Mouse (Mus musculus) adrenal gland, postnatal 36 days (tissue): ENCODE measurements at regions not wholly inside any gene's neighbourhood (a gene's known extent, or its start where the extent isn't known, plus 50 kb on each side); places are given as distances from the start of the nearest gene placed in this dataset.

Experiments used
- DNase-seq, 2 experiments: peaks; one replicate each; pipeline ENCODE4 v3.0.0; 2021; ENCODE audit warnings: mixed read lengths in 1 of 2

- DNase-seq = no peak
These were observed 125.0 kb upstream of the Pkdcc start for GRCm38 (mm10) chr17:83089856-83090692.

GRCm38 (mm10) chr17:83093862-83094261 lies 121.2 kb upstream of the Pkdcc start:
- no peak for DNase-seq

- peak; percentile 32 to 42 for DNase-seq
These were observed 118.6 kb upstream of the Pkdcc start for GRCm38 (mm10) chr17:83096451-83096850.

GRCm38 (mm10) chr17:83097998-83098397 lies 117.1 kb upstream of the Pkdcc start:
- no peak for DNase-seq

- DNase-seq = no peak
These were observed 116.2 kb upstream of the Pkdcc start for GRCm38 (mm10) chr17:83098679-83099413.

GRCm38 (mm10) chr17:83101035-83101434 lies 114.1 kb upstream of the Pkdcc start:
- DNase-seq = no peak

- no peak for DNase-seq
These were observed 113.3 kb upstream of the Pkdcc start for GRCm38 (mm10) chr17:83101756-83102155.

- DNase-seq = no peak
These were observed 112.2 kb upstream of the Pkdcc start for GRCm38 (mm10) chr17:83102675-83103412.

GRCm38 (mm10) chr17:83108151-83108550 lies 106.9 kb upstream of the Pkdcc start:
- DNase-seq = no peak

- DNase-seq = peak; percentile 15 to 24
These were observed 105.2 kb upstream of the Pkdcc start for GRCm38 (mm10) chr17:83109792-83110440.

- no peak for DNase-seq
These were observed 104.5 kb upstream of the Pkdcc start for GRCm38 (mm10) chr17:83110556-83110955.

GRCm38 (mm10) chr17:83115146-83115545 lies 99.9 kb upstream of the Pkdcc start:
- no peak for DNase-seq

- no peak for DNase-seq
These were observed 99.1 kb upstream of the Pkdcc start for GRCm38 (mm10) chr17:83115832-83116480.

- DNase-seq = peak in 1 of 2 experiments; percentile 12
These were observed 94.3 kb upstream of the Pkdcc start for GRCm38 (mm10) chr17:83120665-83121232.

- peak; percentile 43 to 63 for DNase-seq
These were observed 92.4 kb upstream of the Pkdcc start for GRCm38 (mm10) chr17:83122525-83123280.

- no peak for DNase-seq
These were observed 90.0 kb upstream of the Pkdcc start for GRCm38 (mm10) chr17:83125057-83125456.

GRCm38 (mm10) chr17:83127842-83128241 lies 87.2 kb upstream of the Pkdcc start:
- DNase-seq = no peak

GRCm38 (mm10) chr17:83128843-83129544 lies 86.1 kb upstream of the Pkdcc start:
- DNase-seq = no peak

GRCm38 (mm10) chr17:83129658-83130057 lies 85.4 kb upstream of the Pkdcc start:
- DNase-seq = no peak

- no peak for DNase-seq
These were observed 81.9 kb upstream of the Pkdcc start for GRCm38 (mm10) chr17:83133201-83133600.
